22 mouse cellular contexts compared by ENCODE assay signal in the genomic region with DNA sequence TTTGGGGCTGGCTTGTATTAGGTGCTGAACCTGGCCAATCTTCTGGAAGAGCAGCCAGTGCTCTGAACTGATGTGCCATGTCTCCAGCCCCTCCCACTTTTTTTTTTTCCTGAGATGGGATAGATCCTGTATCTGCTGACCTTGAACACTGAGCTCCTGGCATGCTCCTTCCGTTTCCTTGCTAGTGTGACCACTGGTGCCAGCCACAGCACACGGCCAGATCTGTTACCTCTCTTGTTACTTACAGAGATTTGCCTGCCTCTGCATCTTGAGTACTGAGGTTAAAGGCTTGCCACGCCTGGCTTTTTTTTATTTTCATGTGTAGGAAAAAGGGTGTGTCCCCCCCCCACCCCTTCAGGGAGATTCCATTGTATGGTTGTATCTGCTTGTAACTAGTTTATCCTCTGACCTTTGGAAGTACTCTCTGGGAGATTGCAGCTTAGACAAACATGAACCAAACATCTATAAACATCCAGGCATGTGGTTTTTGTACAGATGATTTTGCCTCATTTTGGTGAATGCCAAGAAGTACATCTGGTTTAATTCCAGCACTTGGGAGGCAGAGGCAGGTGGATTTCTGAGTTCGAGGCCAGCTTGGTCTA. TPM values are rescaled to one million over a fixed set of nuclear protein-coding genes. Genes with fewer than 3 reads are reported as not detected.
DNase-seq lines count a peak whose midpoint lies in the region; ATAC-seq and TF ChIP-seq lines count a peak whose summit lies in the region.
"Had no signal": no experiment of that assay in that cellular context is flagged by ENCODE, and none has a peak within 500 bp of the region (broad histone marks: within the 10 kb centered on the region; RNA-seq: fewer than 3 reads in every experiment).

No protein-coding gene starts in this region.

- H3K27ac ChIP-seq in heart, embryonic 11.5 days (ENCODE audit: low read depth, low read length) = no peak overlapping the region
- peak overlapping the region; percentile 42; the same call in 1 of the 2 replicates for H3K27ac ChIP-seq in ES-Bruce4 (ENCODE audit: insufficient read depth, low read length)
- peak overlapping the region; percentile 38 for H3K27ac ChIP-seq in MEL (ENCODE audit: control insufficient read depth, low read depth, low read length)
- H3K27ac ChIP-seq in liver, embryonic 15.5 days (replicated peaks) = peak overlapping the region; percentile 81
- H3K27ac ChIP-seq: forebrain, embryonic 12.5 days; heart, embryonic 15.5 days; hindbrain, embryonic 15.5 days; midbrain, embryonic 12.5 days; neural tube, embryonic 15.5 days; stomach, postnatal 0 days had no signal

- H3K9ac ChIP-seq in heart, embryonic 11.5 days (ENCODE audit: low read depth, low read length) = no peak overlapping the region
- no peak overlapping the region for H3K9ac ChIP-seq in ES-Bruce4 (ENCODE audit: low read depth, poor library complexity, severe bottlenecking)
- H3K9ac ChIP-seq in MEL (ENCODE audit: control insufficient read depth, low read depth, low read length, poor library complexity, severe bottlenecking) = no peak overlapping the region
- no peak overlapping the region for H3K9ac ChIP-seq in liver, embryonic 15.5 days
- H3K9ac ChIP-seq: forebrain, embryonic 12.5 days; heart, embryonic 15.5 days; hindbrain, embryonic 15.5 days; limb, embryonic 12.5 days; lung, embryonic 14.5 days; midbrain, embryonic 12.5 days; neural tube, embryonic 15.5 days had no signal

- no peaks in the 10 kb centered on the region for H3K9me3 ChIP-seq in heart, embryonic 11.5 days (replicated peaks; ENCODE audit: control insufficient read depth, low read length)
- H3K9me3 ChIP-seq in ES-Bruce4 (replicated peaks; ENCODE audit: control insufficient read depth, insufficient read depth, low read length, poor library complexity, severe bottlenecking) (no peaks in the 10 kb centered on the region), MEL (replicated peaks; ENCODE audit: insufficient read depth, low read length) (no peaks in the 10 kb centered on the region)
- no peaks in the 10 kb centered on the region for H3K9me3 ChIP-seq in liver, embryonic 15.5 days (replicated peaks)
- H3K9me3 ChIP-seq: forebrain, embryonic 12.5 days; heart, embryonic 15.5 days; hindbrain, embryonic 15.5 days; limb, embryonic 12.5 days; midbrain, embryonic 12.5 days; neural tube, embryonic 15.5 days had no signal

- H3K79me2 ChIP-seq in MEL (ENCODE audit: control insufficient read depth, insufficient read depth, low read length, poor library complexity) = no peaks in the 10 kb centered on the region

- no peaks in the 10 kb centered on the region for H3K36me3 ChIP-seq in heart, embryonic 11.5 days (ENCODE audit: control insufficient read depth, insufficient read depth, low read length)
- H3K36me3 ChIP-seq in ES-Bruce4 (ENCODE audit: control insufficient read depth, insufficient read depth, low read length, poor library complexity, severe bottlenecking) = no peaks in the 10 kb centered on the region
- H3K36me3 ChIP-seq in MEL (ENCODE audit: control insufficient read depth in 1 of 2, insufficient read depth in 2 of 2, low read length in 2 of 2) = peaks cover 0 to 38% of the 10 kb centered on the region in 2 experiments; a peak in 2 of 4 replicates
- H3K36me3 ChIP-seq in liver, embryonic 15.5 days (replicated peaks) = no peaks in the 10 kb centered on the region
- H3K36me3 ChIP-seq: forebrain, embryonic 12.5 days; heart, embryonic 15.5 days; hindbrain, embryonic 15.5 days; limb, embryonic 12.5 days; midbrain, embryonic 12.5 days; neural tube, embryonic 15.5 days had no signal

- TF ChIP-seq CTCF in ES-Bruce4 (IDR thresholded peaks at IDR 0.05; ENCODE audit: low read depth, low read length) (no peak), MEL (IDR thresholded peaks at IDR 0.05 in 2 of 3, conservative IDR thresholded peaks at IDR 0.05 in 1 of 3; ENCODE audit: control insufficient read depth in 1 of 3, insufficient read depth in 1 of 3, low read depth in 2 of 3, low read length in 3 of 3, poor library complexity in 1 of 3, severe bottlenecking in 1 of 3) (no peak)

- H3K4me3 ChIP-seq in heart, embryonic 11.5 days (ENCODE audit: low read depth, low read length) = no peak overlapping the region
- H3K4me3 ChIP-seq in ES-Bruce4 (ENCODE audit: low read depth, low read length) = no peak overlapping the region
- no peak overlapping the region for H3K4me3 ChIP-seq in MEL (ENCODE audit: control insufficient read depth in 1 of 2, insufficient read depth in 1 of 2, low read depth in 2 of 2, low read length in 2 of 2)
- H3K4me3 ChIP-seq in liver, embryonic 15.5 days (replicated peaks) = no peak overlapping the region
- H3K4me3 ChIP-seq: forebrain, embryonic 12.5 days; heart, embryonic 15.5 days; hindbrain, embryonic 15.5 days; limb, embryonic 12.5 days; midbrain, embryonic 12.5 days; neural tube, embryonic 15.5 days had no signal

- DNase-seq in heart, adult 18-20 months = no peak
- DNase-seq in MEL (ENCODE audit: low read depth, low spot score) = no peak
- DNase-seq in ovary, postnatal 10 days (ENCODE audit: low spot score) = no peak
- no peak for DNase-seq in adrenal gland, postnatal 14 days
- DNase-seq: B cell, adult 2 months; cerebellum, adult 11 months; cerebellum, adult 9-11 months; kidney, adult 8-10 months; kidney, postnatal 25 days; lung, embryonic 14.5 days had no signal

- no peaks in the 10 kb centered on the region for H3K27me3 ChIP-seq in heart, embryonic 11.5 days (ENCODE audit: control insufficient read depth, insufficient read depth, low read length)
- no peaks in the 10 kb centered on the region for H3K27me3 ChIP-seq in ES-Bruce4 (ENCODE audit: control insufficient read depth, insufficient read depth, low read length, poor library complexity, severe bottlenecking)
- H3K27me3 ChIP-seq in MEL (ENCODE audit: control insufficient read depth in 1 of 2, insufficient read depth in 2 of 2, low read length in 2 of 2) = no peaks in the 10 kb centered on the region
- H3K27me3 ChIP-seq in liver, embryonic 15.5 days = no peaks in the 10 kb centered on the region
- H3K27me3 ChIP-seq: CH12.LX; forebrain, embryonic 12.5 days; heart, embryonic 15.5 days; hindbrain, embryonic 15.5 days; limb, embryonic 12.5 days; midbrain, embryonic 12.5 days; neural tube, embryonic 15.5 days had no signal

- TF ChIP-seq RAD21 in MEL (IDR thresholded peaks at IDR 0.05; ENCODE audit: low read depth, low read length) = no peak

- no peak for ATAC-seq in heart, embryonic 11.5 days (replicated peaks; ENCODE audit: insufficient number of reproducible peaks, low FRiP score, low TSS enrichment)
- no peak; the same call in 1 of the 2 replicates for ATAC-seq in liver, embryonic 15.5 days (ENCODE audit: insufficient read depth)
- ATAC-seq in activated CD4-positive, CD25-positive, alpha-beta regulatory T cell, adult 4 months = no peak

- no peak for TF ChIP-seq EP300 in ES-Bruce4 (IDR thresholded peaks at IDR 0.05; ENCODE audit: insufficient read depth, low read depth, low read length)
- no peak for TF ChIP-seq EP300 in MEL (IDR thresholded peaks at IDR 0.05; ENCODE audit: low read depth in 1 of 2, low read length in 2 of 2)

- TF ChIP-seq POLR2A in ES-Bruce4 (IDR thresholded peaks at IDR 0.05; ENCODE audit: insufficient read depth, low read length) (no peak), MEL (IDR thresholded peaks at IDR 0.05; ENCODE audit: control insufficient read depth in 1 of 2, insufficient read depth in 1 of 2, low read depth in 1 of 2, low read length in 2 of 2, poor library complexity in 1 of 2) (no peak)

- H3K4me1 ChIP-seq in heart, embryonic 11.5 days (ENCODE audit: control insufficient read depth, insufficient read depth, low read length) = peaks cover 20% of the 10 kb centered on the region
- H3K4me1 ChIP-seq in ES-Bruce4 (ENCODE audit: control insufficient read depth, insufficient read depth, low read length) (no peaks in the 10 kb centered on the region), MEL (ENCODE audit: control insufficient read depth in 1 of 2, insufficient read depth in 2 of 2, low read length in 2 of 2) (peaks cover 10 to 40% of the 10 kb centered on the region in 2 experiments)
- H3K4me1 ChIP-seq in liver, embryonic 15.5 days (replicated peaks) = peaks cover 66% of the 10 kb centered on the region

- H3K4me2 ChIP-seq in heart, embryonic 11.5 days = peak overlapping the region; percentile 20; the same call in 1 of the 2 replicates
- H3K4me2 ChIP-seq in liver, embryonic 15.5 days = peak overlapping the region; percentile 51
- H3K4me2 ChIP-seq: forebrain, embryonic 12.5 days; heart, embryonic 15.5 days; hindbrain, embryonic 15.5 days; limb, embryonic 12.5 days; lung, embryonic 14.5 days; midbrain, embryonic 12.5 days; neural tube, embryonic 15.5 days had no signal

- WGBS in heart, embryonic 11.5 days (ENCODE audit: insufficient replicate concordance) = 67% methylated on average over 4 of the region's 4 CpGs
- 44% methylated on average over 4 of the region's 4 CpGs for whole genome bisulfite sequencing in liver, embryonic 15.5 days (ENCODE audit: insufficient replicate concordance)

RNA-seq across cellular contexts. Expression of gene Tmem222, which starts 9.0 kb away (rescaled TPM):
- polyA plus RNA-seq in heart, embryonic 11.5 days (2014; fragmentation: Nextera tagmentation; extraction: Ambion mirVana) = 57.5 and 64.9 TPM in 2 replicates
- total RNA-seq in heart, adult 18-20 months (2021) = 10 to 100 TPM; 32.7 to 34.6 TPM
- polyA plus RNA-seq in ES-Bruce4 (2011; ENCODE audit: insufficient read depth, insufficient read length, low read depth, missing spikeins) = 28.5 and 32.4 TPM in 2 replicates
- 45.1 and 51.8 TPM in 2 replicates for total RNA-seq in MEL (2012; rRNA removed)
- 10 to 100 TPM in 1 of 2 experiments, not detected in 1; 69.2 TPM for polyA plus RNA-seq in MEL (2012; ENCODE audit: insufficient read depth in 1 of 2, insufficient read length in 2 of 2, low read depth in 1 of 2, low replicate concordance in 2 of 2, missing spikeins in 1 of 2)
- polyA plus RNA-seq in liver, embryonic 15.5 days (2015; fragmentation: Nextera tagmentation; extraction: Ambion mirVana) = 35.8 and 42.3 TPM in 2 replicates
- 10 to 100 TPM; 72.4 to 77.5 TPM for polyA plus RNA-seq in activated CD4-positive, CD25-positive, alpha-beta regulatory T cell, adult 4 months (2017; shearing (Covaris generic))
- 48.7 and 55.0 TPM in 2 replicates for total RNA-seq in adrenal gland, postnatal 14 days (2021)

RNA-seq across cellular contexts. Expression of gene Sytl1, which starts 23.7 kb away (rescaled TPM):
- 0.11 and 0.42 TPM in 2 replicates for polyA plus RNA-seq in heart, embryonic 11.5 days (2014; fragmentation: Nextera tagmentation; extraction: Ambion mirVana)
- total RNA-seq in heart, adult 18-20 months (2021) = under 1 TPM; 0.22 to 0.72 TPM
- polyA plus RNA-seq in ES-Bruce4 (2011; ENCODE audit: insufficient read depth, insufficient read length, low read depth, missing spikeins) (12.6 and 15.2 TPM in 2 replicates), MEL (2012; ENCODE audit: insufficient read depth in 1 of 2, insufficient read length in 2 of 2, low read depth in 1 of 2, low replicate concordance in 2 of 2, missing spikeins in 1 of 2) (under 1 TPM in 1 of 2 experiments, not detected in 1; 0.31 TPM)
- 0.08 TPM in 1 of 2 replicates, not detected in the other for total RNA-seq in MEL (2012; rRNA removed)
- 0.92 and 1.0 TPM in 2 replicates for polyA plus RNA-seq in liver, embryonic 15.5 days (2015; fragmentation: Nextera tagmentation; extraction: Ambion mirVana)
- polyA plus RNA-seq in activated CD4-positive, CD25-positive, alpha-beta regulatory T cell, adult 4 months (2017; shearing (Covaris generic)) = 10 to 100 TPM; 29.6 to 45.6 TPM
- 5.3 and 6.2 TPM in 2 replicates for total RNA-seq in adrenal gland, postnatal 14 days (2021)

RNA-seq across cellular contexts. Expression of gene Map3k6, which starts 46.0 kb away (rescaled TPM):
- polyA plus RNA-seq in heart, embryonic 11.5 days (2014; fragmentation: Nextera tagmentation; extraction: Ambion mirVana) = 1.5 and 1.7 TPM in 2 replicates
- 10 to 100 TPM; 22.5 to 30.1 TPM for total RNA-seq in heart, adult 18-20 months (2021)
- polyA plus RNA-seq in ES-Bruce4 (2011; ENCODE audit: insufficient read depth, insufficient read length, low read depth, missing spikeins) (3.8 TPM in 2 replicates), MEL (2012; ENCODE audit: insufficient read depth in 1 of 2, insufficient read length in 2 of 2, low read depth in 1 of 2, low replicate concordance in 2 of 2, missing spikeins in 1 of 2) (10 to 100 TPM in 1 of 2 experiments, not detected in 1; 19.1 TPM)
- total RNA-seq in MEL (2012; rRNA removed) = 12.1 and 21.9 TPM in 2 replicates
- polyA plus RNA-seq in liver, embryonic 15.5 days (2015; fragmentation: Nextera tagmentation; extraction: Ambion mirVana) = 2.0 and 2.9 TPM in 2 replicates
- polyA plus RNA-seq in activated CD4-positive, CD25-positive, alpha-beta regulatory T cell, adult 4 months (2017; shearing (Covaris generic)) = under 1 TPM in 1 of 2 experiments, not detected in 1; 0.42 TPM
- 35.3 and 61.4 TPM in 2 replicates for total RNA-seq in adrenal gland, postnatal 14 days (2021)
